Mouse (Mus musculus) liver, adult 2 months (tissue): ENCODE measurements at regions not wholly inside any gene's neighbourhood (a gene's known extent, or its start where the extent isn't known, plus 50 kb on each side); places are given as distances from the start of the nearest gene placed in this dataset.

Experiments
- CTCF ChIP-seq: fragments of 200-500 bp; IDR thresholded peaks from 2 replicates; pipeline ENCODE4 v1.5.1; 2011; ENCODE audit warnings: low read depth, low read length, control low read depth
- POLR2A ChIP-seq: fragments of 200-500 bp; IDR thresholded peaks from 2 replicates; pipeline ENCODE4 v1.6.1; 2011; ENCODE audit warnings: low read length, control low read depth; ENCODE audit not compliant: insufficient read depth; ENCODE audit errors: extremely low read depth

GRCm38 (mm10) chr10:37625972-37626757, 487.4 kb upstream of the Marcks start:
- TF ChIP-seq CTCF (no peak), POLR2A (no peak)
